Mouse (Mus musculus): ENCODE measurements around the gene Mars. TPM values are rescaled to one million over a fixed set of nuclear protein-coding genes. Genes with fewer than 3 reads are reported as not detected.
A peak's percentile ranks its signal among the peaks of the same experiment; 100 is the strongest.

The Mars gene
- polyA plus RNA-seq, 1 experiment from 2014 or later, result 115 TPM

DNA sequence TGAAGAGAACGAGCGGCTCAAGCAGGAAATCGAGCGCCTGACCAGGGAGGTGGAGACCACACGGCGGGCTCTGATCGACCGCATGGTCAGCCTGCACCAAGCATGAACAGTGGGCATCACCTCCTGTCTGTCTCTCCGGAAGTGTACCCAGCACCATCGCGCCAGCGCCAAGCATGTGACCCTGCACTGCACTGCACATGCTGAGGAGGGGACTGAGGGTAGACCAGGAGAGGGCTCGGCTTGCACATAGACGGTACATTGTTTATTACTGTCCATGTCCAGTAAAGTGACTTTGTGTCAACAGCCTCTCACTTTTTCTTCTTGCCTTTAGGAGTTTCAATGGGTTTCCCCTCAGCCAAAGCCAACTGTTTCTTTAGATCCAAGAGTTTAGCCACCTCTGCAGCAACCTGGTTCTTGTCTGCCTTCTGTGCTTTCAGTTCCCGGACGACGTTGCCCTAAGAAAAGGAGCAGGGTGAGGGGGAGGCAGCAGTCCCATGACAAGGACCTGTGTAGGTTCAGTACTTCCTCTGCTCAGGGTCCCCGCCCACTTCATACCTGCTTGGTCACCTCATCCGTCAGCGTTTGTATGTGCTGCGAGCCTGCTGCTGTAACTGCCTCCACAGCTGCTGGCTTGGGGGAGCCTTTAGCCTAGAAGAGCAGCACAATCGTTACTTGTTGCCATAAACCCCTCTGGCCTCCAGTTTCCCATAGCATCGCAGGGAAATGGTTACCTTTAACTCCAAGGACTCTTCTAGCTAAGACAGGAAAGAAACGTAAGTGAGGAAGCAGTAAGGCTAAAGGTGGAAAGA, 15.4 kb downstream of the Mars start:
- H3K4me1 ChIP-seq (replicated peaks), result peaks cover 15% of the 10 kb centered on the region
- H3K4me3 ChIP-seq, result no peak overlapping the region
- H3K36me3 ChIP-seq, result peaks cover 68% of the 10 kb centered on the region
- WGBS, result 93% methylated on average over 24 of the region's 24 CpGs
- no peak overlapping the region for H3K9ac ChIP-seq
- no peaks in the 10 kb centered on the region for H3K9me3 ChIP-seq
- no peak overlapping the region for H3K27ac ChIP-seq (replicated peaks)
- no peak overlapping the region for H3K4me2 ChIP-seq
- ATAC-seq (ENCODE audit: low FRiP score, low read depth), result no peak
- H3K27me3 ChIP-seq, result no peaks in the 10 kb centered on the region

DNA sequence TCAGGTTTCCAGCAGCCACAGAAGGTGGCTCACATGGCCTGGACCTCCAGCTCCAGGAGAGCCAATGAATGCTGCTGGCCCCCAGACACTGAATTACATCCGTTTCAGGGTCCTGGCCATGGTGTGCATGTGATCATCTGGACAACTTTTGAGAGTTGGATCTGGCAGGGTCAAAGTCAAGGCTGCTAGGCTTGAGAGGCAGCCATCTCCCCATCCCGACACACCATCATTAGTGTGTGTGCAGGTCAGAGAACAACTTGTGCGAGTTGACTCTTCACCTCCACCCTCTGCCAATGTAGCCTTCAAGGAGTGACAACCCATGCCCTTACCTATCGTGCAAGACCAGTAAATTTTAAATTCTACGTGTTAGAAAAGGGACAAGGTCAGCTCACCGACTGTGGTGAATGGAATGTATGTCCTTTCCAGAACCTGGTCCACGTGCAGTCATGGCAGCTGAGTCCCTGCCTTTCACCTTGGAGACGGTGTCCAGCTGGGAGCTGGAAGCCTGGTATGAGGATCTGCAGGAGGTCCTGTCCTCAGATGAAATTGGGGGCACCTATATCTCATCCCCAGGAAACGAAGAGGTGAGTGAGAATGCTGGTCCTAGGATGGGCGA, 16.6 kb downstream of the Mars start:
- WGBS, result 96% methylated on average over 10 of the region's 10 CpGs
- ATAC-seq (ENCODE audit: low FRiP score, low read depth), result no peak
- H3K36me3 ChIP-seq, result peaks cover 57% of the 10 kb centered on the region

DNA sequence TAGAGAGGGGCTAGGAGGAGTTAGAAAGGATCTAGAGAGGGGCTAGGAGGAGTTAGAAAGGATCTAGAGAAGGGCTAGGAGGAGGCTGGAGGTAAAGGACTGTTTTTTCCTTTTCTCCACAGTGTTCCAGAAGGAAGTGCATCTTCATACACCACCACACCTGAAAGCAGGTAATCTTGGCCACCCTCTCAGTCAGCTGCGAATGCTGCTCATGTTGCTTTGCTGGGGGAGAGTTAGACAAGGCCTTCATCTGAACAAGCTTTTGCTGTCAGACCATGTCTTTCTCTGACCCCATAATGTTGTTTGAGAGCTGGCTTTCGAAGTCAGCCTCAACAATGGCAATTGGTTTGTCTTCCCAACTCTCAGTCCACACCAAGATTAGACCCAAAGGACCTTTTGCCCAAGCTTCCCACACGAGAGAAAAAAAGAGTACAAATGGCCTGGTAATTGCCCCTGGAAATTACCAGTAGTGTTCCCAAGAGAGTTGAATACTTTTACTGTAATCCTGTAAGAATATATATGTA, 17.9 kb downstream of the Mars start:
- Histone ChIP-seq H3K9ac (no peak overlapping the region), H3K4me2 (no peak overlapping the region), H3K4me1 (replicated peaks) (peaks cover 27% of the 10 kb centered on the region), H3K27me3 (no peaks in the 10 kb centered on the region), H3K36me3 (peaks cover 43% of the 10 kb centered on the region), H3K9me3 (no peaks in the 10 kb centered on the region), H3K4me3 (no peak overlapping the region), H3K27ac (replicated peaks) (no peak overlapping the region)
- WGBS, result 84% methylated on average over 3 of the region's 3 CpGs
- no peak for ATAC-seq (ENCODE audit: low FRiP score, low read depth)

More for the DNA sequence above, 16.6 kb downstream of the Mars start:
- no peak overlapping the region for H3K27ac ChIP-seq (replicated peaks)
- no peak overlapping the region for H3K9ac ChIP-seq
- no peaks in the 10 kb centered on the region for H3K9me3 ChIP-seq
- H3K27me3 ChIP-seq, result no peaks in the 10 kb centered on the region
- H3K4me3 ChIP-seq, result no peak overlapping the region
- H3K4me2 ChIP-seq, result no peak overlapping the region
- H3K4me1 ChIP-seq (replicated peaks), result peaks cover 17% of the 10 kb centered on the region

GRCm38 (mm10) chr10:127292987-127293538, 18.5 kb downstream of the Mars start:
- Histone ChIP-seq H3K9me3 (no peaks in the 10 kb centered on the region), H3K36me3 (peaks cover 43% of the 10 kb centered on the region), H3K27ac (replicated peaks) (no peak overlapping the region), H3K4me3 (no peak overlapping the region), H3K27me3 (no peaks in the 10 kb centered on the region), H3K4me2 (no peak overlapping the region), H3K4me1 (replicated peaks) (peaks cover 28% of the 10 kb centered on the region), H3K9ac (no peak overlapping the region)
- ATAC-seq (ENCODE audit: low FRiP score, low read depth), result no peak
- WGBS, result 92% methylated on average over 6 of the region's 6 CpGs

DNA sequence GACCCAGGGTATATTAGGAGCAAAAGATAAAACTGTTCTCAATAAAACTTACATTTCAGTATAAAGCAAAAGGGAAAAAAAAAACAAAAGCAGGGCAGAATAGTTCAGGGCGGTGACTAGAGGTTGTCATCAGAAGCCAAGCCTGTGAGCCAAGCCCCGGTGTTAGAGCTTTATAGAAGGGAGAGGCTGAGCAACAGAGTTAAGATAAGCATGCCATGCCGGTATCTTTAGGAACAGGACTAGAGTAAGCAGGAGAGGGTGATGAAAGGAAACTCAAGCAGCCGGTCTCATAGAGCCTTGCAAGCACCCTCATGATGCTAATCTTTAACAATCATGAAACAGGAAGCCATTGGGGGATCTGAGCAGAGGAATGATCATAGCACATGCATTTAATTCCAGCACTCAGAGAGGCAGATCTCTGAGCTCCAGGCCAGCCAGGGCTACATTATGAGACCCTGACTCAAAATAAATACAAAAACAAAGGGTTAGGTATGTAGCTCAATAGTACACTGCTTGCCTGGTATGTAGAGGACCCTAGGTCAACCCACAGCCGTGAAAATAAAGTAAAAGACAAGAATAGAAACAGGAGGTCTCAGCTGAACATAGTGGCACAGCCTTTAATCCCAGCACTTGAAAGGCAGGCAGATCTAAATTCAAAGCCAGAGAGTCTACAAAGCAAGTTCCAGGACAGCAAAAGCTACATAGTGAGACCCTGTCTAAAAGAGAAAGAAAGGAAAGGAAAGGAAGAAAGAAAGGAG, 19.5 kb downstream of the Mars start:
- Histone ChIP-seq H3K36me3 (peaks cover 34% of the 10 kb centered on the region), H3K9me3 (no peaks in the 10 kb centered on the region), H3K4me2 (peak overlapping the region; percentile 73), H3K27me3 (no peaks in the 10 kb centered on the region), H3K4me3 (peak overlapping the region; percentile 52), H3K4me1 (replicated peaks) (peaks cover 38% of the 10 kb centered on the region), H3K27ac (replicated peaks) (peak overlapping the region; percentile 98; the same call in 1 of the 2 replicates), H3K9ac (peak overlapping the region; percentile 79)
- no peak for ATAC-seq (ENCODE audit: low FRiP score, low read depth)
- 50% methylated on average over 5 of the region's 5 CpGs for WGBS

DNA sequence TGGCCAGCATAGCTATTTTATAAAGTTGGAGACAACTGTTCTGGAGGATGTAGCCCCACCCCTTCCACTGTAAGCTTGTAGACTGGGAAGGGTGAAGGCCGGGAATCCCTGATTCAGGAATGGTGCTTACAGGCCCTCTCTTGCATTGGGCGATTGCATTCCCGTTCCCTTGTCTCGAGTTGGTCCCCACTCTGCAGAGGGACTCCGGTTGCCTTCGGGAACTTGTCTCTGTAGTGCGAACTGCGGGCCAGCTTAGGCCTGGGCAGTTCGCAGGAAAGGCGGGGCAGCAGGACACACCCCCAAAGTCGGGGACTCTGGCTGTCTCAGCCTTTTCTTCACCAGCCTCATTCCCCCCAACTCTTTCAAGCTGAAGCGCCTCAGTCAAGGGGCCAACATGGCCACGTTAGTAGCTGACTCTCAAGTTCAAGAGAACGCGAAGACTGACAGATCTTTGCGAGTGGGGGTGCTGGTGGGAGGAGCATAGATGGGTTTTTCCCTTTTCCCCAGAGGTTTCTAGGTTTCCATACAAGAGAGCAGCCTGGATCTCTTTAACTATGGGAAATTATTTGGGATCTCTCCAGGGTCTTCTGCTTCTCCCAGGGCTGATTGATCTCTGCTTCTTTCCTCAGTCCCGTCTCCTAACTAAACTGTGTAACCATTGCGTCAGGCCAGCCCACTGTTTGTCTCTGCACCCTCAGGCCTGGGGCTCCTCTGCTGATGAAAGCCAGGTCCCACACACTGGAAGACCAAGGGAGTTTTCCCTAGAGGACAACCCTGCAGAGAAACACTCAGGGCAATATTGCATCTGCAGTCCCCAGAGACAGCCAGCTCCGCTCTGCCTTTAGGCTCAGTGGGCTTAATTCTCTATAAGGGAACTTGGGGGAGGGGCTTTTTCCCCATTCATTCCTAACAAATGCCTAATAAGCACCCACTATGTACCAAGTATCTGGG, 20.4 kb downstream of the Mars start:
- peak overlapping the region; percentile 73 for H3K4me2 ChIP-seq
- H3K27ac ChIP-seq (replicated peaks), result peak overlapping the region; percentile 98
- H3K27me3 ChIP-seq, result no peaks in the 10 kb centered on the region
- H3K36me3 ChIP-seq, result peaks cover 27% of the 10 kb centered on the region
- no peaks in the 10 kb centered on the region for H3K9me3 ChIP-seq
- 3% methylated on average over 19 of the region's 19 CpGs for WGBS
- peak overlapping the region; percentile 79 for H3K9ac ChIP-seq
- ATAC-seq (ENCODE audit: low FRiP score, low read depth), result peak; percentile 50
- H3K4me3 ChIP-seq, result peak overlapping the region; percentile 52
- H3K4me1 ChIP-seq (replicated peaks), result peaks cover 47% of the 10 kb centered on the region

DNA sequence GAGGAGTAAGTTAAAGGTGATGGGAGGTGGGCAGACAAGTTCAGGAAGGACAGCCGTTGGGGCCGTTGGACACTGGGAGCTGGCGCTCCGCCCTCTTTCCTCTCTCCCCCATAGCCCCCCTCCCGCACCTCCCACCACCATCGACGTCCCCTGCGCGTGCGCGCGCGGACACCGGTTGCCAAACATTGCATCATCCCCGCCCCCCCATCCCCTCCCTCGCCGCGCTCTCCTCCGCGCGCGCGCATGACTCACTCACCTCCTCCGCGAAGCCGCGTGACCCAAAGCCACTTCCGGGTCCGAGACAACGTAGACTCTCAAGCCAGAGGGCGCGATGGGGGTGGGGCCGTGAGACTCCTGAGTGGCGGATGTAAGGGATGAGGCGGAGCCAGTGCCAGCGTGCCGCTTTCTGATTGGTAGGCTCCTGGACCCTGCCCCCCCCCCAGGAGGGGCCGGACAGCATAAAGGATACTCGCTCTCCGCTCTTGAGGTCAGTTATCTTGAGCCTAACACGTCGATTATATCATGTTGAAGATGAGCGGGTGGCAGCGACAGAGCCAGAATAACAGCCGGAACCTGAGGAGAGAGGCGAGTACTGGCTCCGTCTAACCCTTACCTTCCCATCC, 21.2 kb downstream of the Mars start:
- Histone ChIP-seq H3K4me2 (peak overlapping the region; percentile 73), H3K4me3 (peak overlapping the region; percentile 52), H3K27me3 (no peaks in the 10 kb centered on the region), H3K36me3 (peaks cover 25% of the 10 kb centered on the region), H3K4me1 (replicated peaks) (peaks cover 55% of the 10 kb centered on the region), H3K9ac (peak overlapping the region; percentile 79), H3K27ac (replicated peaks) (peak overlapping the region; percentile 98), H3K9me3 (no peaks in the 10 kb centered on the region)
- ATAC-seq (ENCODE audit: low FRiP score, low read depth), result peak; percentile 94
- 0% methylated on average over 45 of the region's 47 CpGs for WGBS

GRCm38 (mm10) chr10:127289573-127290191, 21.9 kb downstream of the Mars start:
- H3K9ac ChIP-seq, result peak overlapping the region; percentile 79
- H3K4me3 ChIP-seq, result peak overlapping the region; percentile 52
- no peaks in the 10 kb centered on the region for H3K27me3 ChIP-seq
- H3K36me3 ChIP-seq, result peaks cover 18% of the 10 kb centered on the region
- peak overlapping the region; percentile 73 for H3K4me2 ChIP-seq
- H3K9me3 ChIP-seq, result no peaks in the 10 kb centered on the region
- H3K4me1 ChIP-seq (replicated peaks), result peaks cover 62% of the 10 kb centered on the region
- 2% methylated on average over 15 of the region's 15 CpGs for WGBS
- peak overlapping the region; percentile 98 for H3K27ac ChIP-seq (replicated peaks)
- ATAC-seq (ENCODE audit: low FRiP score, low read depth), result peak; percentile 2; the same call in 1 of the 2 replicates

DNA sequence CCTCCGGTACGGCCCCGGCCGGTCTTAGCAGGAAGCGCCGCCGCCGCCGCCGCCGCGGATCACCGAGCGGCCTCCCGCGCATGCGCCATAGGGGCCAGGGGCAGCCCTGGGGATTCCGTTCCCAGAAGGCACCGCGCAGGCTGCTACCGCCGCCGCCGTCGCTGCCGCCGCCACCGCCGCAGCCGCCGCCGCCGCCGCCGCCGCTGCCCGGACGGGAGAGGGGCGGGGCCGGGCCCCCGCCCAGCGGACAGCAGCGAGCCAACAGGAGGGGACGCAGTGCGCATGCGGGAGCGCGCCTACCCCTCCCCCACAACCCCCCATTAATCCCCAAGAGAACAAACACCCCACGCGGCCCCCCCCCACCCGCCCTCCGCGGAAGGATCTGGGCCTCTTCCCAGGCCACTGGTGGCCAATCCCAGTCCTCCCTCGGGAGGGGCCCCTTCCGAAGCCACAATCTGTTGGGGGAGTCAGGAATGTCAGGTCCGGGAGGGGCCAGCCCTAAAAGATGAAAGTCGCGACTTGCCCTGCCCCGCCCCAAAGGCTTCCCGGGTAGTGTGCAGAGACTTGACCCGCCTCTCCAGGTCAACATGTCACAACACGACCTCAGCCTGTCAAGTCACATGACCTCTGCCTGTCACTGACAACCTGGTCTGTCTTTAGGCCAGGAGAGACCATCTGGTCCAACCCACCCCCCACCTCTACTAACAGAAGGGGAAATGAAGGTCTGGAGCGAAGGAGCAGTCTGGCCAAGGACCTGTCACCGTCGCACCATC, 22.6 kb downstream of the Mars start, which contains the start of gene Mbd6:
TSS of gene Mbd6 (minus strand) at position 219 of the 773 bp plus-strand sequence.
- H3K4me1 ChIP-seq (replicated peaks), result peaks cover 65% of the 10 kb centered on the region
- H3K9me3 ChIP-seq, result no peaks in the 10 kb centered on the region
- peak; percentile 17 for ATAC-seq (ENCODE audit: low FRiP score, low read depth)
- H3K4me2 ChIP-seq, result peak within 1 kb of the TSS; percentile 73
- no peaks in the 10 kb centered on the region for H3K27me3 ChIP-seq
- peak within 1 kb of the TSS; percentile 98 for H3K27ac ChIP-seq (replicated peaks)
- H3K36me3 ChIP-seq, result peaks cover 16% of the 10 kb centered on the region
- H3K4me3 ChIP-seq, result peak within 1 kb of the TSS; percentile 52
- 0% methylated on average over 17 of the region's 65 CpGs for WGBS
- peak within 1 kb of the TSS; percentile 79 for H3K9ac ChIP-seq
